Comparison of ENCODE assay signal across 10 mouse cellular contexts in genomic region chr4:109973991-109974654, GRCm38 (mm10). TPM values are rescaled to one million over a fixed set of nuclear protein-coding genes. Genes with fewer than 3 reads are reported as not detected.
DNase-seq lines count a peak whose midpoint lies in the region; ATAC-seq lines count a peak whose summit lies in the region.
"Had no signal": no experiment of that assay in that cellular context is flagged by ENCODE, and none has a peak within 500 bp of the region (broad histone marks: within the 10 kb centered on the region; RNA-seq: fewer than 3 reads in every experiment).

No protein-coding gene starts in this region.

- no peak overlapping the region; the same call in 1 of the 2 replicates for H3K4me3 ChIP-seq in heart, embryonic 12.5 days
- peak overlapping the region; percentile 63; the same call in 1 of the 2 replicates for H3K4me3 ChIP-seq in midbrain, embryonic 10.5 days
- no peak overlapping the region for H3K4me3 ChIP-seq in midbrain, embryonic 14.5 days (replicated peaks; ENCODE audit: low read depth, low read length)
- H3K4me3 ChIP-seq in embryonic facial prominence, embryonic 15.5 days (replicated peaks) = peak overlapping the region; percentile 12; the same call in 1 of the 2 replicates
- no peak overlapping the region for H3K4me3 ChIP-seq in limb, embryonic 11.5 days (ENCODE audit: low read depth, low read length)

- peak overlapping the region; percentile 45; the same call in 1 of the 2 replicates for H3K4me2 ChIP-seq in heart, embryonic 12.5 days
- no peak overlapping the region for H3K4me2 ChIP-seq in midbrain, embryonic 14.5 days (ENCODE audit: low read length)
- H3K4me2 ChIP-seq in embryonic facial prominence, embryonic 15.5 days (replicated peaks) = no peak overlapping the region
- H3K4me2 ChIP-seq in limb, embryonic 11.5 days (ENCODE audit: low read depth, severe bottlenecking) = no peak overlapping the region
- H3K4me2 ChIP-seq: lung, embryonic 14.5 days had no signal

- no peak overlapping the region for H3K27ac ChIP-seq in heart, embryonic 12.5 days (ENCODE audit: poor library complexity, severe bottlenecking)
- peak overlapping the region; percentile 60; the same call in 1 of the 2 replicates for H3K27ac ChIP-seq in midbrain, embryonic 10.5 days (replicated peaks)
- no peak overlapping the region for H3K27ac ChIP-seq in midbrain, embryonic 14.5 days (replicated peaks; ENCODE audit: low read depth, low read length)
- no peak overlapping the region for H3K27ac ChIP-seq in embryonic facial prominence, embryonic 15.5 days (replicated peaks)
- no peak overlapping the region for H3K27ac ChIP-seq in limb, embryonic 11.5 days (replicated peaks; ENCODE audit: low read depth, low read length)

- peaks cover 15% of the 10 kb centered on the region for H3K4me1 ChIP-seq in heart, embryonic 12.5 days (replicated peaks)
- peaks cover 33% of the 10 kb centered on the region for H3K4me1 ChIP-seq in midbrain, embryonic 10.5 days
- peaks cover 18% of the 10 kb centered on the region; the same call in 1 of the 2 replicates for H3K4me1 ChIP-seq in midbrain, embryonic 14.5 days (ENCODE audit: control insufficient read depth, insufficient read depth, low read length)
- H3K4me1 ChIP-seq in embryonic facial prominence, embryonic 15.5 days = peaks cover 25% of the 10 kb centered on the region
- H3K4me1 ChIP-seq in limb, embryonic 11.5 days (ENCODE audit: control insufficient read depth, insufficient read depth, low read length) = peaks cover 6% of the 10 kb centered on the region; the same call in 1 of the 2 replicates

- WGBS in heart, embryonic 12.5 days = 2% methylated on average over 20 of the region's 20 CpGs
- WGBS in midbrain, embryonic 10.5 days = 3% methylated on average over 20 of the region's 20 CpGs
- WGBS in midbrain, embryonic 14.5 days = 2% methylated on average over 20 of the region's 20 CpGs
- WGBS in embryonic facial prominence, embryonic 15.5 days = 3% methylated on average over 20 of the region's 20 CpGs
- 2% methylated on average over 20 of the region's 20 CpGs for WGBS in limb, embryonic 11.5 days

- no peak for DNase-seq in heart, postnatal 10 days
- peak; percentile 40 for DNase-seq in midbrain, embryonic 10.5 days (ENCODE audit: low spot score)
- DNase-seq in midbrain, embryonic 14.5 days = no peak
- peak; percentile 51 for DNase-seq in limb, embryonic 11.5 days (ENCODE audit: low spot score)
- DNase-seq in adrenal gland, postnatal 25 days = no peak
- DNase-seq in lung, postnatal 10 days = no peak
- DNase-seq: lung, embryonic 14.5 days; thymus, postnatal 14 days had no signal

- ATAC-seq in heart, embryonic 12.5 days (ENCODE audit: insufficient number of reproducible peaks, low FRiP score) = no peak
- no peak for ATAC-seq in midbrain, embryonic 14.5 days (ENCODE audit: low FRiP score, low TSS enrichment)
- no peak for ATAC-seq in embryonic facial prominence, embryonic 15.5 days (ENCODE audit: insufficient number of reproducible peaks, low FRiP score, low TSS enrichment, low read depth)
- ATAC-seq in limb, embryonic 11.5 days (ENCODE audit: insufficient number of reproducible peaks, low FRiP score, low TSS enrichment, low read depth) = no peak

- H3K36me3 ChIP-seq in heart, embryonic 12.5 days = no peaks in the 10 kb centered on the region
- H3K36me3 ChIP-seq in midbrain, embryonic 10.5 days = no peaks in the 10 kb centered on the region
- no peaks in the 10 kb centered on the region for H3K36me3 ChIP-seq in midbrain, embryonic 14.5 days (ENCODE audit: control insufficient read depth, insufficient read depth, low read length)
- H3K36me3 ChIP-seq in embryonic facial prominence, embryonic 15.5 days = no peaks in the 10 kb centered on the region
- H3K36me3 ChIP-seq in limb, embryonic 11.5 days (ENCODE audit: control insufficient read depth, insufficient read depth, low read length) = no peaks in the 10 kb centered on the region

- no peak overlapping the region for H3K9ac ChIP-seq in heart, embryonic 12.5 days
- H3K9ac ChIP-seq in midbrain, embryonic 14.5 days (replicated peaks; ENCODE audit: low read length) = no peak overlapping the region
- H3K9ac ChIP-seq in embryonic facial prominence, embryonic 15.5 days = no peak overlapping the region
- no peak overlapping the region for H3K9ac ChIP-seq in limb, embryonic 11.5 days (ENCODE audit: low read length)
- H3K9ac ChIP-seq: lung, embryonic 14.5 days had no signal

- H3K9me3 ChIP-seq in heart, embryonic 12.5 days (replicated peaks) = 0 out of 2 replicates have a peak, but pooled peaks cover 3% of the 10 kb centered on the region
- H3K9me3 ChIP-seq in midbrain, embryonic 10.5 days (replicated peaks) = no peaks in the 10 kb centered on the region
- H3K9me3 ChIP-seq in midbrain, embryonic 14.5 days (ENCODE audit: control insufficient read depth, low read length) = peaks cover 4% of the 10 kb centered on the region; the same call in 1 of the 2 replicates
- H3K9me3 ChIP-seq in embryonic facial prominence, embryonic 15.5 days (replicated peaks) = 0 out of 2 replicates have a peak, but pooled peaks cover 3% of the 10 kb centered on the region
- H3K9me3 ChIP-seq in limb, embryonic 11.5 days (ENCODE audit: control insufficient read depth, low read length) = no peaks in the 10 kb centered on the region

- intact Hi-C loops in heart, postnatal 10 days (cut with DNase I) = no loop called here

- H3K27me3 ChIP-seq in heart, embryonic 12.5 days (replicated peaks) = peaks cover 86% of the 10 kb centered on the region
- H3K27me3 ChIP-seq in midbrain, embryonic 10.5 days (ENCODE audit: low read depth, poor library complexity, severe bottlenecking) = peaks cover 100% of the 10 kb centered on the region
- peaks cover 91% of the 10 kb centered on the region for H3K27me3 ChIP-seq in midbrain, embryonic 14.5 days (ENCODE audit: control insufficient read depth, insufficient read depth, low read length)
- peaks cover 85% of the 10 kb centered on the region for H3K27me3 ChIP-seq in embryonic facial prominence, embryonic 15.5 days
- H3K27me3 ChIP-seq in limb, embryonic 11.5 days (ENCODE audit: control insufficient read depth, insufficient read depth, low read length) = peaks cover 70% of the 10 kb centered on the region

RNA-seq across cellular contexts. Expression of gene Dmrta2, which starts 3.7 kb away (rescaled TPM):
- 0.13 TPM in 1 of 2 replicates, not detected in the other for polyA plus RNA-seq in heart, embryonic 12.5 days (2016; fragmentation: Nextera tagmentation; extraction: Ambion mirVana)
- total RNA-seq in heart, postnatal 10 days (2021) = under 1 TPM; 0.27 to 0.31 TPM
- polyA plus RNA-seq in midbrain, embryonic 10.5 days (2016; fragmentation: Nextera tagmentation; extraction: Ambion mirVana) = 2.3 and 2.4 TPM in 2 replicates
- 1.4 TPM in 2 replicates for polyA plus RNA-seq in midbrain, embryonic 14.5 days (2014; fragmentation: Nextera tagmentation; extraction: Ambion mirVana)
- polyA plus RNA-seq in embryonic facial prominence, embryonic 15.5 days (2015; fragmentation: Nextera tagmentation; extraction: Ambion mirVana) = 0.50 and 0.89 TPM in 2 replicates
- polyA plus RNA-seq in limb, embryonic 11.5 days (2014; fragmentation: Nextera tagmentation; extraction: Ambion mirVana) = 0.38 and 0.40 TPM in 2 replicates
- 0.27 TPM in 1 of 2 replicates, not detected in the other for total RNA-seq in adrenal gland, postnatal 25 days (2021)

Comparison
In these comparisons a context has a peak if more than half of its experiments do, and no peak if none do; other contexts are left out.
1. H3K4me3 ChIP-seq: peak in midbrain, embryonic 10.5 days (single experiment) and embryonic facial prominence, embryonic 15.5 days (single experiment); none in heart, embryonic 12.5 days (single experiment), midbrain, embryonic 14.5 days (single experiment) and limb, embryonic 11.5 days (single experiment).
2. DNase-seq: peak in midbrain, embryonic 10.5 days (single experiment) and limb, embryonic 11.5 days (single experiment); none in heart, postnatal 10 days (0 of 2), midbrain, embryonic 14.5 days (single experiment), adrenal gland, postnatal 25 days (single experiment) and lung, postnatal 10 days (single experiment).